Mouse (Mus musculus) E14TG2a.4 (cell line): ENCODE measurements around the gene Ltc4s.

Experiments
- CTCF ChIP-seq: conservative IDR thresholded peaks from 2 replicates; pipeline ENCODE4 v1.5.1; 2014; ENCODE audit warnings: low read length
- POU5F1 ChIP-seq: IDR thresholded peaks from 2 replicates; pipeline ENCODE4 v1.6.1; 2014; ENCODE audit warnings: low read length, borderline replicate concordance

DNA sequence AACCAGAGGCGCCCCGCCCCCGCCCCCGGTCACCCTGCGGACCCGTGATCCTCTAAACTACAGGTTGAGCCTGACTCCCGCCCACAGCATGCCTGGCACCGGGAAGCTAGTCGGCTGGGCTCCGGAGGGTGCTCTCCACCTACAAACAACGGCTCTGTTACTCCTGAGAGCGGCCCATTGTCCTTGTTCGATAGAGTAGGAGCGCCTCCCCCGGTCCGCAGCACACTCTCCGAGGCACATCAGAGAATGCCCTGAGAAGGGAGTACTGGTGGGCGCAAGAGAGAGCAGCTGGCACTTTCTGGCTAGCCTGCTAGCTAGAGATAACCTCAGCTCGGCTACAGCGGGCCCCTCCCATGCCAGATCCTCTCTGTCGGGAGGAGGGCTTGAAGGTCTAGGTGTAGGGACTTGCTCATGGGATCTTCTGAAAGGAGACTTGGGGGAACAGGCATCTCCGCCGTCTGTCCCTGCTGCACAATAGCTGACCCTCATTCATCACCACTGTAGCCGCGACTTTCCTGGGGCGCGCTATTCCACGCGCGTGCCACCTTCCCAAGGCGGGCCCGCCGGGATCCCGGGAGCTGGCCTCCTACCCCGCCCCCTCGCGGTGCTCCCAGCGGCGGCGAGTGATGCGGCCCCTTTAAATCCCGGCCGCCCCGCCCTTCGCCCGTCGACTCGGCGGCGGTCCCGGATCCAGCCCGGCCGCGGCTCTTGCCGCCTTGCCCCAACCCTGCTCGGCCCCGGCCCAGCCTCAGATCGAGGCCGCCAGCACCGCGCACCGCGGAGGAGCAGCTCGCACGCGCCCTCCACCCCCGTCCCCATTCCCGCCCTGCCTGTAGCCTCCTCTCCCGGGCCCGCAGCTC is 13.5 kb downstream of the Ltc4s start:
- TF ChIP-seq CTCF (no peak), POU5F1 (no peak)
